Mouse (Mus musculus): Measurements from ENCODE around the gene Tcl1b1.

- TF ChIP-seq CTCF (IDR thresholded peaks at IDR 0.05; ENCODE audit: extremely low read depth, insufficient read depth, insufficient read length, insufficient replicate concordance) (no peak), POLR2A (IDR thresholded peaks at IDR 0.05; ENCODE audit: low read depth, low read length) (no peak)
Observed at GRCm38 (mm10) chr12:105126516-105126915, 33.0 kb upstream of the Tcl1b1 start.

Data from spleen, adult 2 months (tissue).